Mouse (Mus musculus): ENCODE measurements at regions not wholly inside any gene's neighbourhood (a gene's known extent, or its start where the extent isn't known, plus 50 kb on each side); places are given as distances from the start of the nearest gene placed in this dataset.
A peak's percentile ranks its signal among the peaks of the same experiment; 100 is the strongest.

- no peak for DNase-seq
Observed at GRCm38 (mm10) chr7:129772540-129773331, 181.1 kb downstream of the Wdr11 start.

GRCm38 (mm10) chr7:129774261-129774861 lies 182.7 kb downstream of the Wdr11 start:
- DNase-seq, result peak; percentile 62 to 71

GRCm38 (mm10) chr7:129775189-129775588 lies 183.5 kb downstream of the Wdr11 start:
- no peak for DNase-seq

GRCm38 (mm10) chr7:129778842-129779421 lies 187.3 kb downstream of the Wdr11 start:
- peak; percentile 52 to 69 for DNase-seq

GRCm38 (mm10) chr7:129779939-129780338 lies 188.3 kb downstream of the Wdr11 start:
- no peak for DNase-seq

GRCm38 (mm10) chr7:129781756-129782155 lies 190.1 kb downstream of the Wdr11 start:
- DNase-seq, result peak; percentile 52 to 60

GRCm38 (mm10) chr7:129784966-129785365 lies 193.3 kb downstream of the Wdr11 start:
- DNase-seq, result no peak

GRCm38 (mm10) chr7:129787011-129787410 lies 195.3 kb downstream of the Wdr11 start:
- no peak for DNase-seq

GRCm38 (mm10) chr7:129787736-129788135 lies 196.1 kb downstream of the Wdr11 start:
- DNase-seq, result no peak

- no peak for DNase-seq
Observed at GRCm38 (mm10) chr7:129789461-129789860, 197.8 kb downstream of the Wdr11 start.

GRCm38 (mm10) chr7:129790590-129791449 lies 199.2 kb downstream of the Wdr11 start:
- DNase-seq, result no peak

- DNase-seq, result no peak
Observed at GRCm38 (mm10) chr7:129791450-129791820, 199.8 kb downstream of the Wdr11 start.

GRCm38 (mm10) chr7:129793733-129794132 lies 202.1 kb downstream of the Wdr11 start:
- no peak for DNase-seq

- DNase-seq, result peak; percentile 35 to 40
Observed at GRCm38 (mm10) chr7:129794276-129794675, 202.6 kb downstream of the Wdr11 start.

GRCm38 (mm10) chr7:129798525-129798924 lies 206.9 kb downstream of the Wdr11 start:
- no peak for DNase-seq

- no peak for DNase-seq
Observed at GRCm38 (mm10) chr7:129800461-129800867, 208.8 kb downstream of the Wdr11 start.

GRCm38 (mm10) chr7:129801431-129801847 lies 209.8 kb downstream of the Wdr11 start:
- DNase-seq, result peak in 1 of 2 experiments; percentile 35

- DNase-seq, result no peak
Observed at GRCm38 (mm10) chr7:129802168-129802567, 210.5 kb downstream of the Wdr11 start.

GRCm38 (mm10) chr7:129805340-129805739 lies 213.7 kb downstream of the Wdr11 start:
- no peak for DNase-seq

- DNase-seq, result no peak
Observed at GRCm38 (mm10) chr7:129810141-129810540, 218.5 kb downstream of the Wdr11 start.

GRCm38 (mm10) chr7:129810565-129810964 lies 218.9 kb downstream of the Wdr11 start:
- DNase-seq, result no peak

- no peak for DNase-seq
Observed at GRCm38 (mm10) chr7:129814149-129814860, 222.6 kb downstream of the Wdr11 start.
